Mouse (Mus musculus) cerebellum, postnatal 4 days (tissue): ENCODE measurements at regions not wholly inside any gene's neighbourhood (a gene's known extent, or its start where the extent isn't known, plus 50 kb on each side); places are given as distances from the start of the nearest gene placed in this dataset.
A peak's percentile ranks its signal among the peaks of the same experiment; 100 is the strongest.

Experiments
- DNase-seq, 2 experiments: peaks; one replicate each; pipeline ENCODE4 v3.0.0; 2022; ENCODE audit warnings: low spot score in 2 of 2, mixed read lengths in 1 of 2

GRCm38 (mm10) chr2:50642198-50642597 is 345.6 kb upstream of the Mmadhc start:
- DNase-seq = no peak

GRCm38 (mm10) chr2:50635896-50636295 is 339.3 kb upstream of the Mmadhc start:
- no peak for DNase-seq

GRCm38 (mm10) chr2:50631786-50632185 is 335.2 kb upstream of the Mmadhc start:
- DNase-seq = no peak

GRCm38 (mm10) chr2:50627501-50627900 is 330.9 kb upstream of the Mmadhc start:
- DNase-seq = no peak

GRCm38 (mm10) chr2:50625233-50625749 is 328.7 kb upstream of the Mmadhc start:
- DNase-seq = no peak

GRCm38 (mm10) chr2:50609086-50609485 is 312.5 kb upstream of the Mmadhc start:
- DNase-seq = peak in 1 of 2 experiments; percentile 6

GRCm38 (mm10) chr2:50589195-50589594 is 292.6 kb upstream of the Mmadhc start:
- DNase-seq = no peak

GRCm38 (mm10) chr2:50588652-50589051 is 292.1 kb upstream of the Mmadhc start:
- no peak for DNase-seq

GRCm38 (mm10) chr2:50586321-50587050 is 289.9 kb upstream of the Mmadhc start:
- no peak for DNase-seq

- no peak for DNase-seq
Measured at GRCm38 (mm10) chr2:50579620-50580019, 283.0 kb upstream of the Mmadhc start.

- DNase-seq = no peak
Measured at GRCm38 (mm10) chr2:50578278-50579043, 281.9 kb upstream of the Mmadhc start.

- DNase-seq = no peak
Measured at GRCm38 (mm10) chr2:50577736-50578135, 281.1 kb upstream of the Mmadhc start.

GRCm38 (mm10) chr2:50573455-50573854 is 276.9 kb upstream of the Mmadhc start:
- no peak for DNase-seq

- DNase-seq = no peak
Measured at GRCm38 (mm10) chr2:50571021-50571420, 274.4 kb upstream of the Mmadhc start.

- DNase-seq = no peak
Measured at GRCm38 (mm10) chr2:50569502-50570285, 273.1 kb upstream of the Mmadhc start.

GRCm38 (mm10) chr2:50568777-50569501 is 272.3 kb upstream of the Mmadhc start:
- DNase-seq = no peak

- DNase-seq = no peak
Measured at GRCm38 (mm10) chr2:50567542-50567941, 270.9 kb upstream of the Mmadhc start.

- no peak for DNase-seq
Measured at GRCm38 (mm10) chr2:50554031-50554430, 257.4 kb upstream of the Mmadhc start.

- DNase-seq = no peak
Measured at GRCm38 (mm10) chr2:50552437-50552836, 255.8 kb upstream of the Mmadhc start.

- DNase-seq = no peak
Measured at GRCm38 (mm10) chr2:50549871-50550270, 253.3 kb upstream of the Mmadhc start.

- no peak for DNase-seq
Measured at GRCm38 (mm10) chr2:50539741-50540441, 243.3 kb upstream of the Mmadhc start.
